In the genomic region with DNA sequence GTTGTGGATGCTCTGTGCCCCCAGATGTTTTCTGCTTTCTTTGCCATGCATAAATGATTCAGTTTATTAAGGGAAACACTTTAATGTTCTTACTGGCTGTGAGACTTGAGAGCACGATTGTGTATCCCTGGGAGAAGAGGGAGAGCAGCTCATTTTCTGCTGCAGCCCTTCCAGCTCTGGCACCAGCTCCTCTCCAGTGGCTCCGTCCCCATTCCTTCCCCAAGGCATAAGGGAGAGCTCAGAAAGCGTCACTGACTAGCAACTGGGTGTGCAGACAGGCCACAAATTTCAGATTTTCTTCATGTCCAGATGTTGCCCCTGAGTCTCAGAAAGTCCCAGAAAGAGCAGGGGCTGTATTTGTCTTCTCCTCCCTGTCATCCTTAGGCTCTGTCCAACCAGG, we compare ENCODE assay signal across 15 mouse cellular contexts.
DNase-seq lines count a peak whose midpoint lies in the region; ATAC-seq and TF ChIP-seq lines count a peak whose summit lies in the region.
"Had no signal": no experiment of that assay in that cellular context is flagged by ENCODE, and none has a peak within 500 bp of the region (broad histone marks: within the 10 kb centered on the region; RNA-seq: fewer than 3 reads in every experiment).

No protein-coding gene starts in this region.

- no peak overlapping the region for H3K4me2 ChIP-seq in embryonic facial prominence, embryonic 14.5 days (ENCODE audit: low read depth, low read length)
- H3K4me2 ChIP-seq in limb, embryonic 14.5 days (replicated peaks; ENCODE audit: low read depth, low read length, severe bottlenecking): no peak overlapping the region
- H3K4me2 ChIP-seq: heart, embryonic 15.5 days; liver, embryonic 15.5 days had no signal

- peak; percentile 92 for DNase-seq in heart, adult 11 months
- no peak for DNase-seq in heart, postnatal 25 days (ENCODE audit: low spot score)
- no peak for DNase-seq in layer of hippocampus, adult 2 months (ENCODE audit: low spot score in 2 of 2)
- no peak for DNase-seq in layer of hippocampus, postnatal 10 days (ENCODE audit: low spot score in 2 of 2)
- DNase-seq in embryonic facial prominence, embryonic 14.5 days (ENCODE audit: low spot score): no peak
- no peak for DNase-seq in limb, embryonic 14.5 days (ENCODE audit: low spot score)
- no peak for DNase-seq in left cerebral cortex, postnatal 14 days (ENCODE audit: low spot score in 2 of 2)
- DNase-seq: cerebellum, adult 9-10 months; embryo, embryonic 11 days; kidney, adult 11 months; lung, postnatal 4 days had no signal

- H3K9me3 ChIP-seq in embryonic facial prominence, embryonic 14.5 days (ENCODE audit: control insufficient read depth, low read length): no peaks in the 10 kb centered on the region
- H3K9me3 ChIP-seq in limb, embryonic 14.5 days (ENCODE audit: control insufficient read depth, low read length): no peaks in the 10 kb centered on the region
- H3K9me3 ChIP-seq: heart, embryonic 15.5 days; liver, embryonic 15.5 days had no signal

- intact Hi-C loops in heart, postnatal 25 days (cut with DNase I): no loop called here
- intact Hi-C loops in left cerebral cortex, postnatal 14 days (cut with DNase I): no loop called here

- TF ChIP-seq POLR2A in limb, embryonic 14.5 days (IDR thresholded peaks at IDR 0.05; ENCODE audit: borderline replicate concordance, extremely low read depth, insufficient read depth, insufficient read length): no peak

- no peak for TF ChIP-seq CTCF in layer of hippocampus, adult 2 months (conservative IDR thresholded peaks at IDR 0.05)

- peak overlapping the region; percentile 12 for H3K27ac ChIP-seq in layer of hippocampus, adult 2 months
- H3K27ac ChIP-seq in embryonic facial prominence, embryonic 14.5 days (replicated peaks; ENCODE audit: low read depth, low read length): 0 out of 2 replicates have a peak overlapping the region, but pooled peaks have one; percentile 2
- H3K27ac ChIP-seq in limb, embryonic 14.5 days (replicated peaks; ENCODE audit: low read depth, low read length): no peak overlapping the region
- H3K27ac ChIP-seq: heart, embryonic 15.5 days; liver, embryonic 15.5 days had no signal

- no peak for ATAC-seq in embryonic facial prominence, embryonic 14.5 days (ENCODE audit: low read depth)
- no peak for ATAC-seq in limb, embryonic 14.5 days (ENCODE audit: low FRiP score, low read depth)
- ATAC-seq in monocyte, adult 5-6 weeks (replicated peaks; ENCODE audit: insufficient number of reproducible peaks, low FRiP score, low TSS enrichment, poor library complexity, severe bottlenecking): no peak
- ATAC-seq: CD4-positive, CD25-positive, alpha-beta regulatory T cell, adult 4 months had no signal

- H3K4me3 ChIP-seq in layer of hippocampus, adult 2 months: no peak overlapping the region
- no peak overlapping the region for H3K4me3 ChIP-seq in embryonic facial prominence, embryonic 14.5 days (ENCODE audit: low read depth, low read length)
- H3K4me3 ChIP-seq in limb, embryonic 14.5 days (replicated peaks; ENCODE audit: low read length): no peak overlapping the region
- H3K4me3 ChIP-seq: heart, embryonic 15.5 days; liver, embryonic 15.5 days had no signal

- H3K27me3 ChIP-seq in embryonic facial prominence, embryonic 14.5 days (replicated peaks; ENCODE audit: control insufficient read depth, insufficient read depth, low read length): no peaks in the 10 kb centered on the region
- no peaks in the 10 kb centered on the region for H3K27me3 ChIP-seq in limb, embryonic 14.5 days (ENCODE audit: control insufficient read depth, insufficient read depth, low read length)
- H3K27me3 ChIP-seq: liver, embryonic 15.5 days had no signal

- H3K4me1 ChIP-seq in embryonic facial prominence, embryonic 14.5 days (ENCODE audit: control insufficient read depth, insufficient read depth, low read length): peaks cover 25% of the 10 kb centered on the region; the same call in 1 of the 2 replicates
- peaks cover 26% of the 10 kb centered on the region for H3K4me1 ChIP-seq in limb, embryonic 14.5 days (ENCODE audit: control insufficient read depth, insufficient read depth, low read length)

- no peak overlapping the region for H3K9ac ChIP-seq in embryonic facial prominence, embryonic 14.5 days (ENCODE audit: low read depth, low read length)
- peak overlapping the region; percentile 16; the same call in 1 of the 2 replicates for H3K9ac ChIP-seq in limb, embryonic 14.5 days (ENCODE audit: low read depth, low read length, severe bottlenecking)
- H3K9ac ChIP-seq: heart, embryonic 15.5 days; liver, embryonic 15.5 days had no signal

- 63% methylated on average over 3 of the region's 3 CpGs for WGBS in embryonic facial prominence, embryonic 14.5 days
- 45% methylated on average over 3 of the region's 3 CpGs for WGBS in limb, embryonic 14.5 days

- H3K36me3 ChIP-seq in embryonic facial prominence, embryonic 14.5 days (ENCODE audit: control insufficient read depth, insufficient read depth, low read length): no peaks in the 10 kb centered on the region
- peaks cover 4% of the 10 kb centered on the region for H3K36me3 ChIP-seq in limb, embryonic 14.5 days (ENCODE audit: control insufficient read depth, insufficient read depth, low read length)
- H3K36me3 ChIP-seq: heart, embryonic 15.5 days had no signal
